Mouse (Mus musculus): ENCODE measurements around the gene Gcnt3.
"Not testable (repeated sequence)": the region's sequence is repeated elsewhere in the genome, so short reads cannot be mapped to it uniquely, and the experiment has no call there.

Gene Gcnt3

GRCm38 (mm10) chr9:70042137-70042536 is 4.2 kb upstream of the Gcnt3 start:
- DNase-seq: no peak

- no peak for DNase-seq
Measured at GRCm38 (mm10) chr9:70040570-70040969, 2.7 kb upstream of the Gcnt3 start.

GRCm38 (mm10) chr9:70039597-70040385 is 1.9 kb upstream of the Gcnt3 start:
- DNase-seq: no peak

- DNase-seq: no peak
Measured at GRCm38 (mm10) chr9:70036646-70037045, 1.2 kb downstream of the Gcnt3 start.

GRCm38 (mm10) chr9:70034702-70035101 is 3.2 kb downstream of the Gcnt3 start:
- no peak for DNase-seq

- DNase-seq: no peak
Measured at GRCm38 (mm10) chr9:70033056-70033455, 4.8 kb downstream of the Gcnt3 start.

- no peak for DNase-seq
Measured at GRCm38 (mm10) chr9:70032167-70032566, 5.7 kb downstream of the Gcnt3 start.

GRCm38 (mm10) chr9:70025365-70026012 is 12.4 kb downstream of the Gcnt3 start:
- DNase-seq: no peak

GRCm38 (mm10) chr9:70024648-70025047 is 13.2 kb downstream of the Gcnt3 start:
- DNase-seq: no peak

GRCm38 (mm10) chr9:70023615-70024014 is 14.3 kb downstream of the Gcnt3 start:
- not testable (repeated sequence) for DNase-seq

- DNase-seq: no peak
Measured at GRCm38 (mm10) chr9:70022083-70022482, 15.8 kb downstream of the Gcnt3 start.

- DNase-seq: no peak
Measured at GRCm38 (mm10) chr9:70021610-70022009, 16.3 kb downstream of the Gcnt3 start.

GRCm38 (mm10) chr9:70018879-70019278 is 19.0 kb downstream of the Gcnt3 start:
- DNase-seq: no peak

- DNase-seq: no peak
Measured at GRCm38 (mm10) chr9:70015632-70016031, 22.3 kb downstream of the Gcnt3 start.

GRCm38 (mm10) chr9:70012408-70012901 is 25.4 kb downstream of the Gcnt3 start, which contains the start of gene Gtf2a2:
Gtf2a2 (plus strand) TSS chr9:70012550.
- DNase-seq: peak; percentile 92 to 94

GRCm38 (mm10) chr9:70011537-70012407 is 26.1 kb downstream of the Gcnt3 start:
- DNase-seq: no peak

GRCm38 (mm10) chr9:70010781-70011473 is 27.0 kb downstream of the Gcnt3 start:
- DNase-seq: no peak

GRCm38 (mm10) chr9:70009754-70010304 is 28.1 kb downstream of the Gcnt3 start:
- no peak for DNase-seq

GRCm38 (mm10) chr9:70007506-70008248 is 30.2 kb downstream of the Gcnt3 start:
- DNase-seq: no peak

GRCm38 (mm10) chr9:70006984-70007383 is 30.9 kb downstream of the Gcnt3 start:
- DNase-seq: no peak

- no peak for DNase-seq
Measured at GRCm38 (mm10) chr9:70003516-70003915, 34.4 kb downstream of the Gcnt3 start.
